Mouse (Mus musculus): ENCODE data around the gene Tpgs1. TPM values are rescaled to one million over a fixed set of nuclear protein-coding genes. Genes with fewer than 3 reads are reported as not detected.
A peak's percentile ranks its signal among the peaks of the same experiment; 100 is the strongest.
"Not testable (repeated sequence)": the region's sequence is repeated elsewhere in the genome, so short reads cannot be mapped to it uniquely, and the experiment has no call there.

The Tpgs1 gene
- total RNA-seq, 1 experiment from 2014 or later = 0.50 TPM

GRCm38 (mm10) chr10:79702970-79703369, 33.8 kb downstream of the Tpgs1 start:
- not testable (repeated sequence) for ATAC-seq (replicated peaks in 1 of 2; ENCODE audit: insufficient read depth in 1 of 2, low FRiP score in 2 of 2, low TSS enrichment in 1 of 2, low read depth in 1 of 2, poor library complexity in 2 of 2, severe bottlenecking in 2 of 2)

DNA sequence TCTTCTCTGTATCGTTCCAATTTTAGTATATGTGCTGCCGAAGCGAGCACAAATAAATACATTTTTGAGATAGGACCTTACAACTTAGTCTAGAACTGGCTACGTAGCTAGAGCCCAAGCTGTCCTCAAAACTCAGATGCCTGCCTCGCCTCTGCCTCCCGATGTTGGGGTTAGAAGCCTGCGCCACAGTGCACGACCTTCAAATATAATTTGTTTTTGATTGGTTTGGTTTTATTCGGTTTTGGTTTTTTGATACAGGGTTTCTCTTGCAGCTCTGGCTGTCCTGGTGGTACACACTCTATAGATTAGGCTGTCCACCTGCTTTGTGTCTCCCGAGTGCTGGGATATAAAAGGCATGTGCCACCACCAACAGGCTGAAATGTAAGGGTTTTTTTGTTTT, 34.4 kb downstream of the Tpgs1 start:
- ATAC-seq (replicated peaks in 1 of 2; ENCODE audit: insufficient read depth in 1 of 2, low FRiP score in 2 of 2, low TSS enrichment in 1 of 2, low read depth in 1 of 2, poor library complexity in 2 of 2, severe bottlenecking in 2 of 2) = no peak

DNA sequence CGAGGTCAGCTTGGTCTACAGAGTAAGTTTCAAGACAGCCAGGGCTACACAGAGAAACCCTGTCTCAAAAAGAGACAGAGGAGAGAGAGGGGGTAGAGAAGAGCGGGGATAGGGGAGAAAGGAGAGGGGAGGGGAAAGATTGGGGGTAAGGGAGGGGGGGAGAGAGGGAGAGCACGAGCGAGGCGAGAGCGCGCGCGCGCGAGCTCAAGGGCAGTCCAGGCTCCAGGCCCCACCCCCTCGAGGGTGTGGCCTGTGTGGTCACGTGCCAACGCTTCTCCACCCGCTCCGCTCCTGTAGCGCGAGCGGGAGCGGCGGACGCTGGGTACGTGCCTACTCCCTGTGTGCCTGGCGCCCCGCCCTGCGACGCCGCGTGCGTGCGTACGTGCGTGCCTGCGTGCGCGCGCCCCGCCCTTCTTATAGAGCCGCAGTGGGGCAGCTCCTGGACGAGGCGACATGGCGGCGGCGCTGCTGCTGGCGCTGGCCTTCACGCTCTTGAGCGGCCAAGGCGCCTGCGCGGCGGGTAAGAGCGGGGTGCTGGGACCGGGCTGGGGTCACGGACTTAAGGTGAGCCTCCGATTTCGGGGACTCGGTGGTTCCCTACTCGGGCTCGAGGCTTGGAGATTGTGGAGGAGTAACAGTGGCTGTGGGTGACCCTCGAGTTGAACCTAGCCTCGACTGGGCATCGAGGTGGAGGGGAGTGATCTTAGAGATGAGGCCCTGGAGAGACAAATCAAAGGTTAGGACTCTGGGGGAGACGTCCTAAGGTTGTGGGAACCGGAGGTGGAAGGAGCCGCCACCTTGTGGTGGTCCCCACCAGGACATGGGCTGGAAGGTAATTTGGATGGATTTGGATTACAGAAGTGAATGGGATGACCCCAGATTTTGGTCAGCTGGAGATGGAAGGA, 35.1 kb downstream of the Tpgs1 start, which contains the start of gene Bsg:
Bsg (plus strand) TSS at position 427 of the 905 bp plus-strand sequence.
- peak; percentile 93 to 95 for ATAC-seq (replicated peaks in 1 of 2; ENCODE audit: insufficient read depth in 1 of 2, low FRiP score in 2 of 2, low TSS enrichment in 1 of 2, low read depth in 1 of 2, poor library complexity in 2 of 2, severe bottlenecking in 2 of 2)

GRCm38 (mm10) chr10:79704970-79705360, 35.8 kb downstream of the Tpgs1 start:
- ATAC-seq (replicated peaks in 1 of 2; ENCODE audit: insufficient read depth in 1 of 2, low FRiP score in 2 of 2, low TSS enrichment in 1 of 2, low read depth in 1 of 2, poor library complexity in 2 of 2, severe bottlenecking in 2 of 2) = no peak

DNA sequence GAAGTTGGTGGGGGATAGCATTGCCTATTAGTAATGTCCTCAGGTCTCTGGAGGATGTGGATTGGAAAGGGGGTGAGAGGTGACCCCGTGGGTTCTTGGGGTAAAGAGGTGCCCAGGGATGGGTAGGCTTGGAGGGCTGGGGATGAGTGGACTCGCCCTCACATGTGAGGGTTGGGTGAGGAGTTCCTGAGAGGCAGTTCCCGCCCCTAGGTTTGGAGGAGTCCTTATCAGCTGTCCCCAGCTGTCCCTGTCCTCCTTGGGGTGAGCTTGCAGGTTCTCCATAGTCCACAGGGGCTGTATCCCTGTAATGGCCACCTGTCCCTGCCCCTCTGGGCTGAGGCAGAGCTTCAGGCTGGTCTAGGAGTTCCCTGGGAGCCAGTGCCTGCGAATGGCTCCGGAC, 36.8 kb downstream of the Tpgs1 start:
- ATAC-seq (replicated peaks in 1 of 2; ENCODE audit: insufficient read depth in 1 of 2, low FRiP score in 2 of 2, low TSS enrichment in 1 of 2, low read depth in 1 of 2, poor library complexity in 2 of 2, severe bottlenecking in 2 of 2) = no peak; a peak in 1 of 4 replicates

DNA sequence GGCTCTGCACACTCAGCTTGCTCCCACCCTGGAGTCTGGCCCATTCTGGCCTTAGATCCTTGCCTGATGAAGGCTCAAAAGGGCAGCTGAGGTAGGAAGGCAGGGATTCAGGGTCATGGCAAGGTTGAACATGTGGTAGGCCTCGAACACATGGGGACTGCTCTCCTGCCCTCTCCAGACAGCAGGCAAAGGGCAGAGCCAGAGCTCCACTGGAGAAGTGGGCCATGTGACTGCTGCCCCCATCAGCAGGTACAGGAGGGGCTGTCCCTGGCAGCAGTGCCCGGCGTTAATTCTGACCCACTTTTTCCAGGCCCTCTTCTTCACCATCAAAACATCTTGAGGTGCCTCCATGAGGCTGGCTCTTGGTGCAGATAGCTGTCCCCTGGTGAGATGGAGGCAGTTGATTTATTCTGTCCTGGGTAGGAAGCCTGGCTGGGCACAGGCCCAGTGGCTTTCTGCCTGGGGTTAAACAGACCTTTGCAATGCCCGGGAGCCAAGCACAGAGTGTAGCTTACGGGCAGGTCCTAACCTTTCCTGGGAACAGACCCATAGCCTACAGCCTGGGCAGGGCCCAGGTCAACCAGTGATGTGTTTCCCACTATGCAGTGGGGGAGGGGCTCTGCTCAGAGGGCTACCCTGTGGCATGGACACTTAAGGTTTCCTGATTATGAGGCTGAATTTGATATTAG, 37.4 kb downstream of the Tpgs1 start:
- ATAC-seq (replicated peaks in 1 of 2; ENCODE audit: insufficient read depth in 1 of 2, low FRiP score in 2 of 2, low TSS enrichment in 1 of 2, low read depth in 1 of 2, poor library complexity in 2 of 2, severe bottlenecking in 2 of 2) = no peak

GRCm38 (mm10) chr10:79707162-79707561, 38.0 kb downstream of the Tpgs1 start:
- no peak for ATAC-seq (replicated peaks in 1 of 2; ENCODE audit: insufficient read depth in 1 of 2, low FRiP score in 2 of 2, low TSS enrichment in 1 of 2, low read depth in 1 of 2, poor library complexity in 2 of 2, severe bottlenecking in 2 of 2)

- ATAC-seq (replicated peaks in 1 of 2; ENCODE audit: insufficient read depth in 1 of 2, low FRiP score in 2 of 2, low TSS enrichment in 1 of 2, low read depth in 1 of 2, poor library complexity in 2 of 2, severe bottlenecking in 2 of 2) = no peak
Observed at GRCm38 (mm10) chr10:79707759-79708158, 38.6 kb downstream of the Tpgs1 start.

DNA sequence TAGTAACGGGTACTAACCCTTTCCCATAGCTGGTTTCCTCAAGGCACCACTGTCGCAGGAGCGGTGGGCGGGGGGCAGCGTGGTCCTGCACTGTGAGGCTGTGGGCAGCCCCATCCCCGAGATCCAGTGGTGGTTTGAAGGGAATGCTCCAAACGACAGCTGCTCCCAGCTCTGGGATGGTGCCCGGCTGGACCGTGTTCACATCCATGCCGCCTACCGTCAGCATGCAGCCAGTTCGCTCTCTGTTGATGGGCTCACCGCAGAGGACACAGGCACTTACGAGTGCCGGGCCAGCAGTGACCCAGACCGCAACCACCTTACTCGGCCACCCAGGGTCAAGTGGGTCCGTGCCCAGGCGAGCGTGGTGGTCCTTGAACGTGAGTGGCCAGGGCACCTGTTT, 39.5 kb downstream of the Tpgs1 start:
- ATAC-seq (replicated peaks in 1 of 2; ENCODE audit: insufficient read depth in 1 of 2, low FRiP score in 2 of 2, low TSS enrichment in 1 of 2, low read depth in 1 of 2, poor library complexity in 2 of 2, severe bottlenecking in 2 of 2) = no peak

DNA sequence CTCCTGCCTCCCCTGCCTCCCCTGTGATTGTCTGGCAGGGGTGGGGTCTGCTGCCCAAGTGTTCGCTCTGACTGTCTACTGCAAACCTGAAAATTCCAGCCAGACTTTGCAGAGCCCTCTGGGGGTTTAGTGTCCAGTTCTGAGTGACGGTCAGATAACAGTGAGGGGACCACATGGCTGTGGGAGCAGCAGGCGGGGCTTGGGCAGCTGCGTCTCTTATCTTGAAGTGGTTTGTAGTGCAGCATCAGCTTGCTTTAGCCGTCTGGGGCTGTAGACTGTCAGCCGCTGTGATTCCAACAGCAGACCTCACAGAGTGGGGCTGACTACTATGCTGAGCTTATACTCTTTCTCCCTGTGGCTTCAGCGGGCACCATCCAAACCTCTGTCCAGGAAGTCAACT, 40.1 kb downstream of the Tpgs1 start:
- ATAC-seq (replicated peaks in 1 of 2; ENCODE audit: insufficient read depth in 1 of 2, low FRiP score in 2 of 2, low TSS enrichment in 1 of 2, low read depth in 1 of 2, poor library complexity in 2 of 2, severe bottlenecking in 2 of 2) = no peak

GRCm38 (mm10) chr10:79712029-79712428, 42.9 kb downstream of the Tpgs1 start:
- ATAC-seq (replicated peaks in 1 of 2; ENCODE audit: insufficient read depth in 1 of 2, low FRiP score in 2 of 2, low TSS enrichment in 1 of 2, low read depth in 1 of 2, poor library complexity in 2 of 2, severe bottlenecking in 2 of 2) = 0 out of 4 replicates have a peak, but pooled peaks of 1 of the 2 experiments have one; percentile 15

DNA sequence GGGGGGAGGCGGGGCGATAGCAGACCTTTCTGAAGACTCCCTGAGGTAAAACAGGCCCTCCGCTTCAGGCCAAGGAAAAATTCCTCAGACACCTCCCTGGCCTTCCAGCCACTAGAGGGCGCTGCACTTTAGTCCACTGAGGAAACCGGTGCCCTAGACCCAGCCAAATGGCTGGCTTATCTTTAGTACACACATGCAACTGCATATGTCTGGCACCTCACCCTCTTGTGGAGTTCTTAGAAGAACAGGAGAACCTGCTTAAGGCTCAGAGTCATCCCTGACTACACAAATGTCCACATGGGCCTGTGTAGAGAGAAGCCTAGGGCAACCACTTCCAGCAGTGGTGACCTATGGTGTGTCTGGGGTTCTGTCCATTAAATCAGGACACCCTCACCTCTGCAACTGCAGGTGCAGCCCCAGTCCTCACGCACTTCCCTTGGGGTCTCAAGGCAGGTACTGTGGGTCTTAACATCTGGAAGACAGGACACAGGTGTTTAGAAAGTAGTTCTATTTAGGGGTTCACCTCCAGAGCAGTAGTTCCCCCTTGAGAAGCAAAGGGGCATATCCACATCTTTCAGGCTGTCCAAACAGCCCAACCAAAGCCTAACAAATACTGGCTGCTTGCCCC, 43.4 kb downstream of the Tpgs1 start:
- ATAC-seq (replicated peaks in 1 of 2; ENCODE audit: insufficient read depth in 1 of 2, low FRiP score in 2 of 2, low TSS enrichment in 1 of 2, low read depth in 1 of 2, poor library complexity in 2 of 2, severe bottlenecking in 2 of 2) = peak; percentile 46 to 51; a peak in 3 of 4 replicates

DNA sequence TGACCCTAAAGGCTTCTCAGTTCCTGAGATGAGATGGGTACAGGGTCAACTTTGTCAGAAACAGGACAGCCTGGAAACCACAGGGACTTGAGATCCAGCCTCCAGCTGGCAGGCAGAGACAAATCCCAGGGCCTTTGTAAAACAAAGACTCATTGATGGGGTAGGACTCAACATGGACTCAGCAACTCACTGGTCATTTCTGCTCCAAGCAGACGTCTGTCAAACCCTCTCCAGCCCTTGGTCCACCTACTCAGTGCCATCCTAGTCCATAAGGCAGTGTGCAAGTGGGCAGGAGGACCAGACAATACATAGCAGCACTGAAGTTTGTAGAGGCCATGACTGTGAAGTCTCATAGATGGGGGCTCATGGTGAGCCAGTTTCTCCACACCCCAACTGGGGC, 44.0 kb downstream of the Tpgs1 start:
- no peak for ATAC-seq (replicated peaks in 1 of 2; ENCODE audit: insufficient read depth in 1 of 2, low FRiP score in 2 of 2, low TSS enrichment in 1 of 2, low read depth in 1 of 2, poor library complexity in 2 of 2, severe bottlenecking in 2 of 2)

DNA sequence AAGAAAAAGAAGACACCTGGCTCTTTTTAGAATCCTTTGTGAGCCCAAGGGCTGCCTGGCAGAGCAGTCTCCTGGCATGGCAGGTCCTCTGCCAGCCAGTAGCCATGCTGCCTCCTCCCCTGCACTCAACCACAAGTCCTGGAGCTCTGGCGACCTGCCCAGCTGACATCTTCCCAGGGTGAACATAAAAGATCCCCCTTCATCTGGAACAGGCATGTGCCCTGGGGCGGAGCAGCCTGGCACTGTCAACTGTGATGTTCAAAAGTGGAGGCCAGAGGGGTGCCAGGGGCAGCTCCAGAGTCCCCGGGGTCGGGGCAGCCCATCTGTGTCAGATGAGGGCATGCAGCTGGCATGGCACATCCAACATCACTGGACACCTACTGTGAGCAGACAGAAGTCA, 45.8 kb downstream of the Tpgs1 start:
- ATAC-seq (replicated peaks in 1 of 2; ENCODE audit: insufficient read depth in 1 of 2, low FRiP score in 2 of 2, low TSS enrichment in 1 of 2, low read depth in 1 of 2, poor library complexity in 2 of 2, severe bottlenecking in 2 of 2) = no peak

DNA sequence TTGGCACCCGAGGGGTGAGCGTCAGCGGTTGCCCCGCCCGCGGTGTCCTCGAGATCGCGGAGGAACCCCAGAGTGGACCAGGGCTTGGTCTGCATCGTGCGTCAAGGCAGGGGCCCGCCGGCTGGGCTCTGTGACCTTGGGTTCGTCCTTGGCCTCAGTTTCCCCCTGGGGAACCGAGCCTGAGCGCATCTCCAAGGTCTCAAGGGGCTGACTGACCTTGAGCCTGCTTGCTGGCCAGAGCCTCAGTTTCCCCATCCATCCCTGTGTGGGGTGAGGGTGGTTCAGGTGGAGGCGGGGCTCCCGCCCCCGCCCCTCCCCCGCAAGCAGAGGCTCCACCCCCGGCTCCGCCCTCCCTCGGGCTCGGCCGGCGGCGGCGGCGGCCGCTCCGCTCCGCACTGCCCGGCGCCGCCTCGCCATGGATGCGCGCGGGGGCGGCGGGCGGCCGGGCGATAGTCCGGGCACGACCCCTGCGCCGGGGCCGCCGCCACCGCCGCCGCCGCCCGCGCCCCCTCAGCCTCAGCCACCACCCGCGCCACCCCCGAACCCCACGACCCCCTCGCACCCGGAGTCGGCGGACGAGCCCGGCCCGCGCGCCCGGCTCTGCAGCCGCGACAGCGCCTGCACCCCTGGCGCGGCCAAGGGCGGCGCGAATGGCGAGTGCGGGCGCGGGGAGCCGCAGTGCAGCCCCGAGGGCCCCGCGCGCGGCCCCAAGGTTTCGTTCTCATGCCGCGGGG, 47.3 kb downstream of the Tpgs1 start, which contains the start of gene Hcn2:
Hcn2 (plus strand) TSS at position 381 of the 734 bp plus-strand sequence.
- ATAC-seq (replicated peaks in 1 of 2; ENCODE audit: insufficient read depth in 1 of 2, low FRiP score in 2 of 2, low TSS enrichment in 1 of 2, low read depth in 1 of 2, poor library complexity in 2 of 2, severe bottlenecking in 2 of 2) = no peak

GRCm38 (mm10) chr10:79716988-79717355, 47.8 kb downstream of the Tpgs1 start:
- ATAC-seq (replicated peaks in 1 of 2; ENCODE audit: insufficient read depth in 1 of 2, low FRiP score in 2 of 2, low TSS enrichment in 1 of 2, low read depth in 1 of 2, poor library complexity in 2 of 2, severe bottlenecking in 2 of 2) = no peak

GRCm38 (mm10) chr10:79717640-79718357, 48.6 kb downstream of the Tpgs1 start:
- peak; percentile 44 to 61; a peak in 3 of 4 replicates for ATAC-seq (replicated peaks in 1 of 2; ENCODE audit: insufficient read depth in 1 of 2, low FRiP score in 2 of 2, low TSS enrichment in 1 of 2, low read depth in 1 of 2, poor library complexity in 2 of 2, severe bottlenecking in 2 of 2)

All from hematopoietic stem cell, adult 5-6 weeks (primary cell).